Mouse (Mus musculus): Measurements from ENCODE around the gene Ascc2.

Gene Ascc2

DNA sequence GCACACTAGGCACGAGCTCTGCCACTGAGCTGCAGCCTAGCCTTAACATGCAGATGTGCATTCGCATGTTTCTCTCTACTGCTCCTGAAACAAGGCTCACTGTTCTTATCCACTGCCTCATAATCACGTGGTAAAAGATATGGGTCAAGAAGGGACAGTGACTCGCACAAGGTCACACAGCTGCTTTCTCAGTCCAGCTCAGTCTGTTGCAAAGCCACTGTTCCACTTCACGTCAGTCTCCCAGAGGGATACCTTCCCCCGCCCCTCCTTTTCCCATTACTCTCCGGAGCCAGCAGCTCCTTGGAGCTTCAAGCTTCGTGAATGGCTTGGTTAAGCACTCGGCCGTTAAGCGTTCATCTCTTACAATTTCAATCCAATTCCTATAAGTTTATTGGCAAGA is 82.8 kb downstream of the Ascc2 start:
- no peak for DNase-seq (ENCODE audit: low read depth, low spot score)

DNA sequence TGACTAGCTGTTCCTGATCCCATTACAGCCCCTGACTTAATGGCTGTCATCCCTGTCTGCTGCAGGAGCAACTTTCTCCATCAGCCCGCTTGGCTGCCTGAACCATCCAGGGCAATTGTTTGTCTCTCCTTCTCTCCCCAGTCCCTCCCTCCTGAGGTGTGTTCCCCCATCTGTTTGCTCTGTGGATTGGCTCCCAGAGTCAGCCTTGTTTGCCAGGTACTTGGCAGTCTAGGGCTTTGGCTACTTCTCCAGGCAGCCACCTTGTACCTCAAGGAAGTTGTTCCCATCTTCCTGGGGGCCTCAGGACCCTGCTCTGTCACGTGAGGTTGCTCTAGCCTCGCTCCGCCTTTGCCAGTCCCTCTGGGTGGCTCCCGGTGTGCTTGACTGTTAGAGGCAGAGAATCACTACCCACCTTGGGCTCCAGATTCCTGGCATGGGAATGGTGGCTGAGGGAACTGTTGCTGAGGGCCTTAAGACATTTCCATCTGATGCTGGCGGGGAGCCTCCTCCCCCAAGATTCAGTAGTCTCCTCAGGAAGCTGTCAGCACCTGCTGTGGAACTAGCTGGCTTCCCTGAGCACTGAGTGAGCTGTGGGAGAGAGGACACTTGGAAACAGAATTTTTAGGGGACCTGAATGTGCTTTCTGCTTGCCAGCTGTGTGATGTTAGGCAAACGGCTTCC is 83.5 kb downstream of the Ascc2 start:
- DNase-seq (ENCODE audit: low read depth, low spot score): no peak

GRCm38 (mm10) chr11:4721728-4722127 is 84.2 kb downstream of the Ascc2 start:
- no peak for DNase-seq (ENCODE audit: low read depth, low spot score)

- DNase-seq (ENCODE audit: low read depth, low spot score): no peak
Measured at GRCm38 (mm10) chr11:4729603-4730002, 92.1 kb downstream of the Ascc2 start.

DNA sequence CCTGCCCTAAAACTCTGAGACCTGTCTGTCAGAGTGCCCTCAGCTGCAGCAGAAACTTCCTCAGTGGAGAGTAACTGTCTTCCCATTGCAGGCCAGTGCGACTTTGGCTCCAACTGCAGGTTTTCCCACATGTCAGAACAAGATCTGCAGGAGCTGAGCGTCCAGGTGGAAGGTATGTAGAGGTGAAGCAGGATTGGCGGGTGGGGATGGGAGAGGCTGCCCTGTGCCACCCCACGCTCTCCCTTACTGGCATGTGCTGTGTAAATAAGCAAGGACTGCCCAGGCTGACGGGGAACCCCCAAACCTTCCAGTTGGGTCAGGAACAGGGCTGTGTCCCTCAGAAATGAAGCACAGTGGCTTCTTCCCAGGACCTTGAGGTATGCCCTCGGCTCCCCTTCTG is 92.5 kb downstream of the Ascc2 start:
- no peak for DNase-seq (ENCODE audit: low read depth, low spot score)

DNA sequence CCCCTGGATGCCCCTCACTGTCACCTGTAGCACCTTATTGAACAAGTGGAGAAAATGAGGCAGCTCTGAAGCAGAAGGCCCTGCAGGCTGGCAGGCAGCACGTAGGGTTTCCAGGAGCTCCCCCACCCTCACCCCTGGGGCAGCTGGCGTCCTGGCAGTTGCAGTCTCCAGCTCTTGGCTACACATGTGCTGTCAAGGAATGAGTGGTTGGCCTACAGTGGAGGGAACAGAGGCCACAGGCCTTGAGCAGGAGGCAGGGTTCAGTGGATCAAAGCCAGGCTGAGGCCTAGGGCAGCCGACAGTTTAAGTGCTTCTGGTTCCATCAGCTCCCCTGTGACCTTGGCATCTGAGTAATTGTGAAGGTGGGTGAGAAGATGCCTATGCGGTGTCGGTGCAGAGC is 93.4 kb downstream of the Ascc2 start:
- no peak for DNase-seq (ENCODE audit: low read depth, low spot score)

- no peak for DNase-seq (ENCODE audit: low read depth, low spot score)
Measured at GRCm38 (mm10) chr11:4731781-4732180, 94.2 kb downstream of the Ascc2 start.

DNA sequence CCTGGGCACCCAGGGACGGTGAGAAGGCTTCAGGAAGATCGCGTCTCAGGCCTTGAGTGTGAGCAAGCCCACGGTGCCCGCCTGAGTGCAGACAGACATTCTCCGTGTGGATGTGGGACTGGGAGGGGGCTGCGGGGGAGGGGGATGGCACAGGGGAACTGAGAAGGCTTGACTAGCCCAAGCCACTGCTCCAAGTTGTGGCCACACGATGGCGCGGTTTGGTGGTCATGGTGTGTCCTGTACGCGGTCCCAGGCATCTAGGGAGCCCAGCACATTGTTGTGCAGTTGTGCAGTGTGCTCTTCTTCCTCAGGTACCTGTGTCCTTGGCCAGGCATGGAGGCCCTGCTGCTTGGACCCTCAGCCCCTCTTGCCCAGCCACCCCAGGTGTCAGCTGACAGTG is 96.6 kb downstream of the Ascc2 start:
- no peak for DNase-seq (ENCODE audit: low read depth, low spot score)

Data from 3T3-L1 (cell line).